Mouse (Mus musculus): ENCODE data around the gene Wrnip1. TPM values are rescaled to one million over a fixed set of nuclear protein-coding genes. Genes with fewer than 3 reads are reported as not detected.
"Not testable (repeated sequence)": the region's sequence is repeated elsewhere in the genome, so short reads cannot be mapped to it uniquely, and the experiment has no call there.

Wrnip1 gene
- polyA plus RNA-seq, 2 experiments from 2014 or later = 6.6 to 7.3 TPM

DNA sequence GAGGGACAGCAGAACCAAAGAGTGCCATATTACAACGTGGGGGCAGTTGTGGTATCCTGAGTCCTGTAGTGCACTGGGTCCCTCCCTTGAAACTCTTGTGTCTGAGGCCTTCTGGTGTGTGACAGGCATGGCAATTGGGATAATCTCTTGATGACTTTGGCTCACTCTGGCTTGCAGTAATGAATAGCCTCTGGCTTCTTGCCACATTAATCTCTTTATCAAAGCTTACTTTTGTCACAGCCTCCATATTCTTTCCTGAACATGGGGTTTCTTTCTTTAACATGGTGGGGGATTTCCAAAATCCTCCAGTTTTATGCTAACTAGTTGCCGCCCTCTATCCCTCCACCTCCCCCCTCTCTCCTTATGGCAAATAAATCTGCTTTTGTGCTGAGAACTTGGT lies 51.2 kb downstream of the Wrnip1 start:
- ATAC-seq = no peak

DNA sequence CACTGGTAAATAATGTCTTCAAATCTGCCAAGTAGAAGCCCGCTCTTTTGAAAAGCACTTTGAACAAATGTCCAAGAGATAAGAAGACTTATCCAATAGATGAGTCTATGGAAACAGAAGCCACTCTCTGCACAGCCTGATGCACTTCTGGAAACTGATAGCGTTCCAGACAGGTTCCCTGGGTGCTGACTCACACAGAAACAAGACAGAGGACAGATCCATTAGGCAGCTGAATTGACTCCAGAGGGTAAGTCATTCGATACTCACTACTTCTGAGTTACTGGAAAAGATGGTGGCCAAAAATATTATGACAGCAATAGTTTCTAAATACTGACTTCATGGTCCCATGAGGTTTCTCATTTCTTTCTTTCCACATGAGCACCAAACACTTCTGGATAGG lies 59.0 kb downstream of the Wrnip1 start:
- no peak for ATAC-seq

DNA sequence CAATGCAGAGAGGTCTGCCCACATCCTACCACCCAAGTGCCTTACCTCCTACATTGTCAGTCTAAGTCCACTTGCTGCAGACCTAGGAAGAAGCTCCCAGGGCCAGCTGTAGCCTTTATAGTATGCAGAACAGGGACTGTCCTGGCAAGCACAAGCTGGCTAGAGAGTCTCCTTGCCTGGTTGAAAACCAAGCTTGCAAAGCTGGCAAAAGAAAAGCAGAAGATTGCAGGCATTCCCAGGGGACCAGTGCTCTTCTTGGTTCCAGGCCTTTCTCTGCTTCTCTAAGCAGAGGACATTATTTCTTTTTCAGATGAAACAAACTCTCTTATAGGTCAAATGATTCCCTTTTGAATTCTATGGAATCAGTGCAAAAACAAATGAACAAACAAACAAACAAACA lies 61.6 kb downstream of the Wrnip1 start:
- ATAC-seq = no peak

DNA sequence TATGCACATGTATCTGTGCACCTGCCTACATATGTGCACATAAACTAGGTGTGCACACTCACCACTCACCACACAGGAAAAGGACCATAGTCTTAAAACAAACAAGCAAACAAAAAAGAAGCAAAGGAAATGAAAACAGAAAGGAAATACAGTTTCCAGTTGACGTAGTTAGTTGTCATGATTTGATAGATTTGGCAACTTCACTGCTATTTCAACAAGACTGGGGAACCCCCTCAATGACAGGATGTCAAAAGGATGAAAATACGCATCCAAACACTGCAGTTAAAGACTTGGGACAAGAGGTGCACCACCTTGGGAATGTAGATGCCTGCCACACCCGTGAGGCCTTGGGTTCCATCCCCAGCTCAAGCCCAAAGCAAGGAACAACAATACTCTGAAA lies 62.7 kb downstream of the Wrnip1 start:
- peak; percentile 63 for ATAC-seq

DNA sequence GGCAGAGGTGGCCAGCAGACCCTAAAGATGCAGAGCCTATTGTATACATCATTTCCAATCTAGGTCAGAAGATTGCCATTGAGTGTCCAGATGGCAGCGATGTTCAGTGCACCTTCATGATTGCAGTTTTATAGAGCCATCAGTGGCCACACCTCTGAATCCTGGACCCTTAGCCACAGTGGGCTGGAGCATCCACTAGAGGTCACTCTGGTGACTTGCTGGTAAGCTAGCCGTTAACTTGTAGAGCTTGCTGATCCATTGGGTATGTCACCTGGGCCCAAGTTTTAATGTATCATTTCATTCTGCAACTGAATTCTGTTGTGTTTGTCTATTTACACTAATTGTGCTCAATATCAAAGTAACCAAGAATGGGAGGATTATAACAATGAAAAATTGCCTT lies 63.8 kb downstream of the Wrnip1 start:
- ATAC-seq = no peak

DNA sequence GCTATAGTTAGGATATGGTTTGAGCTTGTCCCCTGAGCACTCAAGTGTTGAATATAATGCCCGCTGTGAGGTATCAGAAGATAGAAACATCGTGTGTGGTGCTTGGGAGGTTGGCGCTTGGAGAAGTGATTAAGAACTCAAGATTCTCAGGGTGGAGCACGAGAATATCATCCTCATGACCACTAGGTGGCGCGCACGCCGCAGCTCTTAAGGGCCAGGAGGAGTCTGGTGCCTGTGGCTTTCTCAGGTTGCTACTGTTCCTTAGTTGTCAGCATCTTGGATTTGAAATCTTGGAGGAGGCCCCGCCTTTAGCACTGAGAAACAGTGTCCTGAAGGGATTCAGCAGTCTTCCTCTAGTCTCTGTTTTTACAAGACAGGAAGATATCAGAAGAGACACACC lies 64.6 kb downstream of the Wrnip1 start:
- peak; percentile 80 for ATAC-seq

DNA sequence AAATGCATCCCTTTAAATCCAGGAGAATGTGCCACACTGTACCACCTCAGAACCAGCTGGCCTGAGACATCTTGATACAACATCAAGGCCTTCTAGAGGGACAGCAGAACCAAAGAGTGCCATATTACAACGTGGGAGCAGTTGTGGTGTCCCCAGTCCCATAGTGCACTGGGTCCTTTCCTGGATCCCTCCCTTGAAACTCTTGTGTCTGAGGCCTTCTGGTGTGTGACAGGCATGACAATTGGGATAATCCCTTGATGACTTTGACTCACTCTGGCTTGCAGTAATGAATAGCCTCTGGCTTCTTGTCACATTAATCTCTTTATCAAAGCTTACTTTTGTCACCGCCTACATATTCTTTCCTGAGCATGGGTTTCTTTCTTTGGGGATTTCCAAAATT lies 65.2 kb downstream of the Wrnip1 start:
- ATAC-seq = no peak

DNA sequence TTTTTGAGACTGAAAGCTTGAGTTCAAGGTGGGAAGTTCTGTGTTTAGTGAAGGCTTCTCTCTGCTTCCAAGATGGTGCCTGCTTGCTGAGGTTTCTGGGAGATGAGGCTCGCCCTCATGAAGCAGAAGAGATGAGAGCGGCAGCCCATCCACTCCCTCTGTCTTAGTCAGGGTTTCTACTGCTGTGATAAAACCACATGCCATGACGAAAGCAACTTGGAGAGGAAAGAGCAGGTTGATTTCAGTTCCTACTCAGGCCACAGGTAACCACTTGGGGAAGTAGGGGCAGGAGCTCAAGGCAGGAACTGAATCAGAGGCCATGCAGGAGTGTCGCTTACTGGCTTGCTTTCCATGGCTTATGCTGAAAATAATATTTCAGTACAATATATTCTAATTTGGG lies 66.4 kb downstream of the Wrnip1 start:
- not testable (repeated sequence) for ATAC-seq

DNA sequence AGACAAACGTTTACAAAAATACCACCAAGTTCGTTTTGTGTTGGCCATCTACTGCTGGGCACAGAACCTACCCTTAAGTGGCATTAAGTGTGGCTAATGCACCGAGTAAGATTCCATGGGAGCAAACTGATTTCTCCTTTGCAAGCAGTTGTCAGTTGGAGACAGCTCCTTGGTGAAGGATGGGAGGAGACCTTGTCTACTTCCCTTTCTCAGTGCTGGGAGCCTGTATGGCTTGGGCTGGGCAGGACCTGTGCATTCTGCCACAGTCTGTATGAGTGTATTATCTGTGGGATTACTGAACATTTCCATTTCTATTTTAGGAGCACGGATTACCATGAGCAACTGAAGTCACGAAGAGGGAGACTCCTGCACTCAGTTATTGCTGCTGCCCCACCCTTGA lies 67.0 kb downstream of the Wrnip1 start:
- ATAC-seq = no peak

Other genes with a start within 250 kb of the Wrnip1 start
- not detected for gene Mylk4, start 18.1 kb upstream of the Wrnip1 start, polyA plus RNA-seq (2017; shearing (Covaris generic))
- not detected for gene D930007J09Rik, start 811 bp downstream of the Wrnip1 start, polyA plus RNA-seq (2017; shearing (Covaris generic))
- gene Serpinb1a, start 49.1 kb downstream of the Wrnip1 start, polyA plus RNA-seq (2017; shearing (Covaris generic)) = 10 to 100 TPM; 20.2 to 24.3 TPM
- gene Serpinb1c, start 96.2 kb downstream of the Wrnip1 start, polyA plus RNA-seq (2017; shearing (Covaris generic)) = not detected
- 10 to 100 TPM; 35.6 to 41.4 TPM for gene Serpinb6b, start 163.2 kb downstream of the Wrnip1 start, polyA plus RNA-seq (2017; shearing (Covaris generic))
- 10 to 100 TPM; 17.0 to 20.8 TPM for gene Serpinb9, start 201.2 kb downstream of the Wrnip1 start, polyA plus RNA-seq (2017; shearing (Covaris generic))
- gene Serpinb9b, start 225.4 kb downstream of the Wrnip1 start, polyA plus RNA-seq (2017; shearing (Covaris generic)) = under 1 TPM in 1 of 2 experiments, not detected in 1; 0.15 TPM

All from activated CD4-positive, CD25-positive, alpha-beta regulatory T cell, adult 4 months (primary cell).